Mouse (Mus musculus) ES-E14 (cell line): Measurements from ENCODE around the gene Cypt12. TPM values are rescaled to one million over a fixed set of nuclear protein-coding genes. Genes with fewer than 3 reads are reported as not detected.
A peak's percentile ranks its signal among the peaks of the same experiment; 100 is the strongest.

Experiments
- DNase-seq: peaks from one replicate; pipeline ENCODE4 v3.0.0-alpha.2; 2013; ENCODE audit warnings: low read depth, low spot score
- H3K27ac ChIP-seq: 2 replicates; pipeline ENCODE4 v1.5.1; 2012; ENCODE audit warnings: low read depth, mild to moderate bottlenecking, low read length, moderate library complexity, mixed read lengths; ENCODE audit not compliant: poor library complexity, insufficient read depth, severe bottlenecking
- H3K36me3 ChIP-seq: 2 replicates; pipeline ENCODE4 v1.6.1; 2012; ENCODE audit warnings: mild to moderate bottlenecking, low read length, moderate library complexity, mixed read lengths; ENCODE audit not compliant: control insufficient read depth, poor library complexity, insufficient read depth, severe bottlenecking
- H3K4me1 ChIP-seq, 2 experiments: fragments of 150-350 bp in 1 of 2; sonication (generic) in 1 of 2; 2 replicates each; pipeline ENCODE4 v1.6.1; 2012; ENCODE audit warnings: low read length in 2 of 2, mild to moderate bottlenecking in 1 of 2, mixed read lengths in 1 of 2; ENCODE audit not compliant: control insufficient read depth in 2 of 2, insufficient read depth in 2 of 2, poor library complexity in 1 of 2
- H3K4me3 ChIP-seq, 2 experiments: fragments of 150-350 bp in 1 of 2; sonication (generic) in 1 of 2; 2 replicates each; pipeline ENCODE4 v1.5.1; 2012; ENCODE audit warnings: low read length in 2 of 2, low read depth in 1 of 2, mild to moderate bottlenecking in 1 of 2, mixed read lengths in 1 of 2; ENCODE audit not compliant: insufficient read depth in 1 of 2, poor library complexity in 1 of 2, severe bottlenecking in 1 of 2
- H3K9ac ChIP-seq: 2 replicates; pipeline ENCODE4 v1.6.1; 2012; ENCODE audit warnings: low read depth, mild to moderate bottlenecking, low read length, mixed read lengths; ENCODE audit not compliant: poor library complexity, insufficient read depth, severe bottlenecking
- H3K9me3 ChIP-seq: fragments of 150-350 bp; sonication (generic); 2 replicates; pipeline ENCODE4 v1.6.1; 2012; ENCODE audit warnings: low read depth, mild to moderate bottlenecking, low read length; ENCODE audit not compliant: control insufficient read depth, insufficient read depth
- CHD2 ChIP-seq: IDR thresholded peaks from 2 replicates; pipeline ENCODE4 v1.6.1; 2014; ENCODE audit warnings: mild to moderate bottlenecking, low read depth, low read length, inconsistent platforms
- HCFC1 ChIP-seq: IDR thresholded peaks from 2 replicates; pipeline ENCODE4 v1.6.1; 2012; ENCODE audit warnings: low read length, inconsistent platforms, borderline replicate concordance; ENCODE audit not compliant: insufficient read depth
- MAFK ChIP-seq: IDR thresholded peaks from 2 replicates; pipeline ENCODE4 v1.6.1; 2014; ENCODE audit warnings: mild to moderate bottlenecking, low read depth, low read length, inconsistent platforms; ENCODE audit not compliant: insufficient read depth
- ZC3H11A ChIP-seq: IDR thresholded peaks from 2 replicates; pipeline ENCODE4 v1.6.1; 2012; ENCODE audit warnings: low read depth, mild to moderate bottlenecking, inconsistent platforms, low read length, borderline replicate concordance
- ZNF384 ChIP-seq: IDR thresholded peaks from 2 replicates; pipeline ENCODE4 v1.6.1; 2012; ENCODE audit warnings: low read depth, low read length, inconsistent platforms
- in situ Hi-C, 2 experiments: fragments of 600-800 bp; cut with MboI; formaldehyde crosslinking; loops; one replicate each; pipeline ENCODE4 v1.15.1; 2025; ENCODE audit warnings: low sequenced_read_pairs in 2 of 2, inconsistent platforms in 1 of 2; ENCODE audit not compliant: unreplicated experiment in 2 of 2
- total RNA-seq: library from RNA; depleted of rRNA; stranded (reverse); fragments of 300-350 nt; gene quantifications from 2 replicates; pipeline ENCODE4 v1.2.3, GENCODE M21; 2012; rRNA removed

Gene Cypt12
- not detected in 2 replicates for total RNA-seq

DNA sequence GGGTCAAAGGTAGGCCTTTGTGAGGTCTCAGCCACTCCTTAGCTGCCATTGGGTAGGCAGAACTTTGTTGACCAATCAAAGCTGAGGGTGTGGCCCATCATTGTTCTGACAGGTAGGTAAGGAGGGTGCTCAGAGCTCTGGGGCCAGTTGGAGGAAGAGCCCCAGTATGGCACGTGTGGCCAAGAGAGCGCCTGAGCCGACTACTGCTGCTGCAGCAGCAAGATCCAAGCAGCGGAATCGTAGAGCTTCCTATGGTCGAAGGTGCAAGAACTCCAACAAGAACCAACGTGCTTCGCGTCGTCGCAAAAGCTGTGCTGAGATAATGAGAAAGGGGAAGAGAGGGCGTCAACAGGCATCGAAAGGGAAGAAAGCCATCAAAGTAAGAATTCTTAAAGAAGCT lies at the start of gene Cypt12:
Gene Cypt12 (plus strand): TSS at position 112 of the 400 bp plus-strand sequence.
- no peaks in the 10 kb centered on the region for H3K36me3 ChIP-seq
- H3K27ac ChIP-seq, result no peak within 1 kb of the TSS
- H3K9ac ChIP-seq, result no peak within 1 kb of the TSS
- no peak for DNase-seq
- no peak for TF ChIP-seq CHD2
- no peak for TF ChIP-seq MAFK
- no peak for TF ChIP-seq ZNF384
- TF ChIP-seq ZC3H11A, result no peak
- TF ChIP-seq HCFC1, result no peak
- H3K4me1 ChIP-seq, result no peaks in the 10 kb centered on the region
- in situ Hi-C loops, result no loop called here
- no peaks in the 10 kb centered on the region for H3K9me3 ChIP-seq
- H3K4me3 ChIP-seq, result no peak within 1 kb of the TSS

DNA sequence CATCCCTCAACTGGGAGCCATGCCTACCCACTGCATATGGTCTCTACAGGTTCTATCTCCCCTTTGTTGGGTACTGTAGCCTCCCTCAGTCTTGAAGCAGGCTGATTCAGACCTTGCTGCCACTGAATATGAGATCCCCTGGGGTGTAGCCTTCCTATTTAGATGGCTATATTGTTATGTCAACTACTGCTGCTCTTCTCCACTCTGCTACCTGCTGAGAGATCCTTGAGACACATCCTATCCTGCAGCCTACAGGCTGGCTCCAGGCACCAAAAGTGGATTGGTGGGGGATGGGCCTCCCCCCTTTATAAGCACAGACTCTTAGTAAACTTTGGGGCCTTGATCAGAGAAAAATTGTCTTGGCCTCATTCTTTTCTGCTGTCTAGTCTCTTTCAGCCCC lies 34.4 kb upstream of the Cypt12 start:
- in situ Hi-C loops, result no loop called here
- Histone ChIP-seq H3K36me3 (no peaks in the 10 kb centered on the region), H3K9ac (no peak overlapping the region), H3K4me3 (no peak overlapping the region), H3K4me1 (no peaks in the 10 kb centered on the region), H3K9me3 (peaks cover 2% of the 10 kb centered on the region; the same call in 1 of the 2 replicates), H3K27ac (no peak overlapping the region)
- DNase-seq, result peak; percentile 2
- TF ChIP-seq HCFC1 (no peak), CHD2 (no peak), ZNF384 (no peak), ZC3H11A (no peak), MAFK (no peak)

DNA sequence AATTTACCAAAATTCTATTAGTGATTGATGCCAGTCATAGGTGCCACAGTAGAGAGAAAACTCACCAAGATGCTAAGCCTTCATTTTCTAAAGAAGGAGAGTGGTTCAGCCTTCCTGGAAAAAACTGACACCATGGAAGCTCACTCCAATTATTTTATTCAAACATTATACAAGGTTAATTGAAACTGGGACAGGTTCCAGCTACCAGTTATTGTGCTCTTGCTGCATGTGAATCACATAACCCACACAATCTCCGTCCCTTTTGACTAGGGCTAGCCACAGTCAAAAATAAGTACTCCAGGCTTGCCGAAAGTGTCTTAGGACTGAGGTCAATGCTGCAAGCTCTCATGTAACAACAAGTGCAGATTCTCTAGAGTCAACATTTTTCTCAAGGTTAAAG lies 8.0 kb upstream of the Cypt12 start:
- TF ChIP-seq ZNF384, result no peak
- no peak for TF ChIP-seq HCFC1
- TF ChIP-seq ZC3H11A, result no peak
- no peak for TF ChIP-seq MAFK
- no peak for TF ChIP-seq CHD2
- Histone ChIP-seq H3K4me3 (no peak overlapping the region), H3K9me3 (no peaks in the 10 kb centered on the region), H3K4me1 (no peaks in the 10 kb centered on the region), H3K27ac (no peak overlapping the region), H3K36me3 (no peaks in the 10 kb centered on the region), H3K9ac (no peak overlapping the region)
- in situ Hi-C loops, result no loop called here
- no peak for DNase-seq
